Mouse (Mus musculus) stomach, embryonic 16.5 days (tissue): ENCODE measurements around the gene Pik3c2g. TPM values are rescaled to one million over a fixed set of nuclear protein-coding genes. Genes with fewer than 3 reads are reported as not detected.

ENCODE experiments used
- ATAC-seq: fragments of 200-750 bp; cut with Nextera tagmentation; 2 replicates; pipeline ENCODE4 v1.8.0; 2017; ENCODE audit warnings: moderate number of reproducible peaks, moderate TSS enrichment; ENCODE audit not compliant: insufficient read depth, low FRiP score
- H3K27ac ChIP-seq: fragments of 300-500 bp; sonication (generic); 2 replicates; pipeline ENCODE4 v1.5.1; 2014; ENCODE audit warnings: low read length
- H3K27me3 ChIP-seq: fragments of 300-500 bp; sonication (generic); 2 replicates; pipeline ENCODE4 v1.6.1; 2014; ENCODE audit warnings: low read length, control low read depth, mixed read lengths; ENCODE audit not compliant: control insufficient read depth, insufficient read depth
- H3K36me3 ChIP-seq: fragments of 300-500 bp; sonication (generic); 2 replicates; pipeline ENCODE4 v1.6.1; 2014; ENCODE audit warnings: low read length; ENCODE audit not compliant: control insufficient read depth, insufficient read depth
- H3K4me1 ChIP-seq: fragments of 300-500 bp; sonication (generic); 2 replicates; pipeline ENCODE4 v1.6.1; 2014; ENCODE audit warnings: low read length, control low read depth, mixed read lengths; ENCODE audit not compliant: control insufficient read depth, insufficient read depth
- H3K4me2 ChIP-seq: fragments of 300-500 bp; sonication (generic); 2 replicates; pipeline ENCODE4 v1.6.1; 2014; ENCODE audit warnings: low read depth, low read length, mixed read lengths
- H3K4me3 ChIP-seq: fragments of 300-500 bp; sonication (generic); replicated peaks from 2 replicates; pipeline ENCODE4 v1.5.1; 2014; ENCODE audit warnings: mild to moderate bottlenecking, low read length
- H3K9ac ChIP-seq: fragments of 300-500 bp; sonication (generic); 2 replicates; pipeline ENCODE4 v1.6.1; 2014; ENCODE audit warnings: low read length
- H3K9me3 ChIP-seq: fragments of 300-500 bp; sonication (generic); replicated peaks from 2 replicates; pipeline ENCODE4 v1.6.1; 2016; ENCODE audit warnings: low read length, control low read depth; ENCODE audit not compliant: control insufficient read depth
- WGBS: fragments of 180-500 bp; shearing (Covaris S2); extraction: QIAGEN DNeasy Blood & Tissue Kit; methylation state at CpG from one replicate; pipeline ENCODE4 v1.1.7; 2014; 5-methylcytosine and 5-hydroxymethylcytosine counted together
- polyA plus RNA-seq: library from polyadenylated mRNA; unstranded; fragments of >200 nt; fragmentation: Nextera tagmentation; extraction: Ambion mirVana; gene quantifications from 2 replicates; pipeline ENCODE4 v1.2.1, GENCODE M21; 2015

The Pik3c2g gene
- polyA plus RNA-seq, 1 experiment from 2014 or later = 5.5 TPM

DNA sequence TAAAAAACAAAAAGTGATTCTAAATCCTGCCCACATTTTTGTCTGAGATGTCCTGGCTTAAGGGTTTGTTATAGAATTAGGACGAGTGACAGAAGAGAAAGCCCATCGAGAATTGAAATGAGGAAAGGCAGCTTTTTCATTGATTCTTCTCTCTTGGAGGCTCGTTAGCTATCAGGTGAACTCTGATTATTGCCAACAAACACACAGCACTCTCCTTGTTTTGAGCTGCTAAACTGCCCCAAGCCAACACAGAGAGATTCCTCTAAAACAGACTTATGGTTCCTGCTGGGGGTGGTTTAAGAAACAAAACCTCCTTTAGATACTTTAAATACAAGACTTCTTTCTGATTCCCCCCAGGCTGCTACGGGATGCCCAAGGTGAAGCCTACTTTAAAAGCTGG, 256.5 kb downstream of the Pik3c2g start:
- no peak overlapping the region for H3K4me2 ChIP-seq
- H3K27ac ChIP-seq = no peak overlapping the region
- H3K27me3 ChIP-seq = no peaks in the 10 kb centered on the region
- 72% methylated on average over 4 of the region's 4 CpGs for WGBS
- 0 out of 2 replicates have a peak, but pooled peaks cover 4% of the 10 kb centered on the region for H3K4me1 ChIP-seq
- H3K4me3 ChIP-seq = no peak overlapping the region
- no peak for ATAC-seq
- H3K9ac ChIP-seq = no peak overlapping the region
- H3K36me3 ChIP-seq = no peaks in the 10 kb centered on the region
- H3K9me3 ChIP-seq = no peaks in the 10 kb centered on the region

- no peak overlapping the region for H3K4me2 ChIP-seq
- H3K27ac ChIP-seq = no peak overlapping the region
- H3K36me3 ChIP-seq = no peaks in the 10 kb centered on the region
- H3K9me3 ChIP-seq = no peaks in the 10 kb centered on the region
- no peak overlapping the region for H3K4me3 ChIP-seq
- 53% methylated on average over 7 of the region's 7 CpGs for WGBS
- no peak for ATAC-seq
- no peaks in the 10 kb centered on the region for H3K4me1 ChIP-seq
- no peak overlapping the region for H3K9ac ChIP-seq
- H3K27me3 ChIP-seq = no peaks in the 10 kb centered on the region
Observed at GRCm38 (mm10) chr6:139846889-139847544, 260.0 kb downstream of the Pik3c2g start.

DNA sequence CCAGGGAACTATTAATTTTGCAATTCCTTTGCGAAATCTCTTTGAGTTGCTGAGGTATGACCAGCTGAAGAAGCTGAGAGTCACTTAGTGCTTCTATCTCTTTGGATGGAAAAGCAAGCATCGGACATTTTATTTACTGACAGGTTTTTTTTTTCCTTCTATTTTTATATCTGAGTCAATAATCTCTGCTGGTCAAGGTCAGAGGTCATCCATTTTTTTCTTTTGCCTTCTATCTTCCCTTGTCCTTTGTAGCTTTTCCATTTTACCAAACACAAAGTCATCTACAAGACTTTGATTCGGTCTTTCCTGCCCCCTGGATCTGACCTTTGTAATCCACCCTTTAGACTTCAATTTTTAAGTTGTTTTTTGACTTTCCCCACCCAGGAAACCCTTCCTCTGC, 262.9 kb downstream of the Pik3c2g start:
- H3K4me1 ChIP-seq = no peaks in the 10 kb centered on the region
- WGBS = 70% methylated on average over 3 of the region's 3 CpGs
- no peak overlapping the region for H3K9ac ChIP-seq
- no peak overlapping the region for H3K4me3 ChIP-seq
- no peak overlapping the region for H3K4me2 ChIP-seq
- H3K36me3 ChIP-seq = no peaks in the 10 kb centered on the region
- no peak overlapping the region for H3K27ac ChIP-seq
- no peaks in the 10 kb centered on the region for H3K9me3 ChIP-seq
- ATAC-seq = no peak
- no peaks in the 10 kb centered on the region for H3K27me3 ChIP-seq

GRCm38 (mm10) chr6:139851705-139852603, 264.9 kb downstream of the Pik3c2g start:
- H3K9me3 ChIP-seq = no peaks in the 10 kb centered on the region
- no peak overlapping the region for H3K27ac ChIP-seq
- H3K36me3 ChIP-seq = no peaks in the 10 kb centered on the region
- no peak overlapping the region for H3K4me3 ChIP-seq
- no peak for ATAC-seq
- no peak overlapping the region for H3K9ac ChIP-seq
- no peak overlapping the region for H3K4me2 ChIP-seq
- H3K4me1 ChIP-seq = no peaks in the 10 kb centered on the region
- whole genome bisulfite sequencing = 83% methylated on average over 21 of the region's 21 CpGs
- H3K27me3 ChIP-seq = no peaks in the 10 kb centered on the region

- H3K4me1 ChIP-seq = no peaks in the 10 kb centered on the region
- 85% methylated on average over 3 of the region's 3 CpGs for WGBS
- ATAC-seq = no peak
- H3K4me3 ChIP-seq = no peak overlapping the region
- no peaks in the 10 kb centered on the region for H3K9me3 ChIP-seq
- H3K9ac ChIP-seq = no peak overlapping the region
- H3K36me3 ChIP-seq = no peaks in the 10 kb centered on the region
- no peaks in the 10 kb centered on the region for H3K27me3 ChIP-seq
- H3K4me2 ChIP-seq = no peak overlapping the region
- H3K27ac ChIP-seq = no peak overlapping the region
Observed at GRCm38 (mm10) chr6:139852836-139853235, 265.8 kb downstream of the Pik3c2g start.

GRCm38 (mm10) chr6:139860141-139860540, 273.1 kb downstream of the Pik3c2g start:
- Histone ChIP-seq H3K36me3 (no peaks in the 10 kb centered on the region), H3K4me2 (no peak overlapping the region), H3K27ac (no peak overlapping the region), H3K4me1 (no peaks in the 10 kb centered on the region), H3K9ac (no peak overlapping the region), H3K4me3 (no peak overlapping the region), H3K9me3 (no peaks in the 10 kb centered on the region), H3K27me3 (no peaks in the 10 kb centered on the region)
- 76% methylated on average over 3 of the region's 3 CpGs for WGBS
- ATAC-seq = no peak

- no peaks in the 10 kb centered on the region for H3K27me3 ChIP-seq
- no peaks in the 10 kb centered on the region for H3K36me3 ChIP-seq
- H3K4me3 ChIP-seq = no peak overlapping the region
- no peak for ATAC-seq
- no peaks in the 10 kb centered on the region for H3K4me1 ChIP-seq
- no peak overlapping the region for H3K9ac ChIP-seq
- no peak overlapping the region for H3K27ac ChIP-seq
- H3K4me2 ChIP-seq = no peak overlapping the region
- 73% methylated on average over 2 of the region's 2 CpGs for WGBS
- no peaks in the 10 kb centered on the region for H3K9me3 ChIP-seq
Observed at GRCm38 (mm10) chr6:139861534-139861933, 274.5 kb downstream of the Pik3c2g start.

DNA sequence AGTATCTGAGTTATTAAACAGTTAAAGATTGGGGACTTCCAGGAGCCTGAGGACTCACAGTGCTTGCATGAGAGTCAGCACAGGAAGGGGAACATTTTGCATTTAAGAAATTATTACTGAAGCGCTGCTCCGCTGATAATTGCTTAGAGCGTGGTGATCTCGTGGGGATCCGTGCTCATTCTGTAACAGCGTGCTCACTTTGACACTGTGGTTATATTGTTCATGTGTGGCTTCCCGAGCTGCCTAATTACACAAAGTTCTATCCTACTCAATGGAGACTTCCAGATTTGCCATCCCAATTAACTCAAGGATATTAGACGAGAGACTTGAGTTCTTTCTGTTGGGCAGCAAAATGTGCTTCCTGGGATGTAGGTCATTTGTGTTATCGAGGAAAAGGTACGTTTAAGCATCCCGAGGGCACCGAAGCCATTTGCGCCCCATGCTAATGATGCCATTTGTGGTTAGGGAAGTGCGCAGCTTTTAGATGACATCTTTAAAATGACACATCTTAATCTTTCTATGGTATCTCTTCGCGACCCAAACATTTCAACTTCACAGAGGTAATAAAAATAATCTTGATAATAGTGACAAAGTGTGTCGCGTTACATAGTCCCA, 278.1 kb downstream of the Pik3c2g start:
- no peak overlapping the region for H3K27ac ChIP-seq
- no peaks in the 10 kb centered on the region for H3K9me3 ChIP-seq
- 95% methylated on average over 18 of the region's 18 CpGs for WGBS
- no peak overlapping the region for H3K9ac ChIP-seq
- H3K4me2 ChIP-seq = no peak overlapping the region
- H3K36me3 ChIP-seq = no peaks in the 10 kb centered on the region
- H3K27me3 ChIP-seq = no peaks in the 10 kb centered on the region
- ATAC-seq = no peak
- H3K4me1 ChIP-seq = no peaks in the 10 kb centered on the region
- H3K4me3 ChIP-seq = no peak overlapping the region
